Mouse (Mus musculus) layer of hippocampus, postnatal 14 days (tissue): ENCODE measurements around the gene Zfyve21. TPM values are rescaled to one million over a fixed set of nuclear protein-coding genes. Genes with fewer than 3 reads are reported as not detected.

Source experiments
- DNase-seq, 2 experiments: peaks; one replicate each; pipeline ENCODE4 v3.0.0; 2021 to 2022; ENCODE audit warnings: low spot score in 2 of 2, mixed read lengths in 1 of 2
- total RNA-seq, 2 experiments: library from RNA; stranded (reverse); gene quantifications; 2 replicates each; pipeline ENCODE4 v1.2.3; 2021

Zfyve21 gene
- total RNA-seq, 2 experiments from 2014 or later: 17.3 to 20.4 TPM

DNA sequence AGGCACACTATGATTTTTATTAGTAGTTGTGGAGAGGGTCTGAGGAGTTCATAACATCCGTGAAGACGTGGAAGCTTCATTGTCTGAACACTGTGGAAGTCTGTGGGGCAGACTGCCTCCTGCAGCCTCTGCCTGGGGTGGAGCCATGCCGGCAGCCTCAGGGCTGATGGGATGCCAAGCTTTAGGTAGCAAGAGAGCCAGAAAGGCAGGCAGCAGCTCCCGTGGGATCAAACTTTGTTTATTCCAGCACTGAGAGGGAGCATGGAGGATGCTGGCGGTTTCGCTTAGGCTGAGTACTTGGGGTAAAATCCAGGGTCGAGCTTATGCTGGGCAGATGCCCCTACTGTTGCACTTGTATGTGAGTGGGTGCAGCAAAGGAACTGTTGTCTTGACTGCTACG is 16.7 kb upstream of the Zfyve21 start:
- no peak for DNase-seq

- no peak for DNase-seq
Observed at GRCm38 (mm10) chr12:111798493-111798892, 15.5 kb upstream of the Zfyve21 start.

- DNase-seq: no peak
Observed at GRCm38 (mm10) chr12:111800459-111801183, 13.3 kb upstream of the Zfyve21 start.

DNA sequence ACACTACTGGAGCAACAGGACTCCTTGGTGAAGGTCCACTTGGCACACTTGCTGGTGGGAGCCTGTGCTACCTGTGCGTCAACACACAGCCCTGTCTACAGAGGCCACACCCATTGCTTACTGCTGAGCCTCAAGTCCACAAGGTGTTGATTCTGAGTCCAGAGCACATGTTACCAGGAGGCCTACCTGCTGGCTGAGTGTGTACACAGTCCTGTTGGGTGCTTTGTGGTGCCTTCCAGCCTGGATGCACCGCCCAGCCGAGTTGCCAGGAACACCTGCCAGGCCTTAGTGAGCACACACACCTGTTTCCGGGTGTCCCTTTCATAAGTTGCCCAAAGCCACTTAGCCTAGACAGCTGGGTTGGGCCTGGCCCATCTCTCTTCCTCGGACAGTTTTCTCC is 10.4 kb upstream of the Zfyve21 start:
- no peak for DNase-seq

DNA sequence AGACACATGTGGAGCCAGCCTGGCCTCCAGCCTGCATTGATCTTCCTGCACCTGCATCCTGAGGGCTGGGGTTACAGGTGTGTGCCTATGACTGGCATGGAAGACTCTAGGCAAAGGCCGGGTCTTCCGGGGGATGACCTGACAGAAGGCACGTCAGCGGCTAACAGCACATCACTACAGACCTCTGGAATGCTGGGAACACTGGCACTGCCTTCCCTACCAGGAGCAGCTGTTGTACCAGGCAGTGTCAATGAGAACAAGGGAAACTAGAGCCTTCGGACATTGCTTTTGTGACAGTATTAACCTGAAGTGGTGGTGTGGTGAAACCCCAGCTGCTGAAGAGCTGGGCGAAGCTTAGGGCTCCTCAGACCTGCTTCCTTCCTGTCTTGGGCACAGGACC is 5.2 kb upstream of the Zfyve21 start:
- no peak for DNase-seq

GRCm38 (mm10) chr12:111809762-111810161 is 4.2 kb upstream of the Zfyve21 start:
- peak in 1 of 2 experiments; percentile 73 for DNase-seq

- no peak for DNase-seq
Observed at GRCm38 (mm10) chr12:111812075-111812474, 1.9 kb upstream of the Zfyve21 start.

DNA sequence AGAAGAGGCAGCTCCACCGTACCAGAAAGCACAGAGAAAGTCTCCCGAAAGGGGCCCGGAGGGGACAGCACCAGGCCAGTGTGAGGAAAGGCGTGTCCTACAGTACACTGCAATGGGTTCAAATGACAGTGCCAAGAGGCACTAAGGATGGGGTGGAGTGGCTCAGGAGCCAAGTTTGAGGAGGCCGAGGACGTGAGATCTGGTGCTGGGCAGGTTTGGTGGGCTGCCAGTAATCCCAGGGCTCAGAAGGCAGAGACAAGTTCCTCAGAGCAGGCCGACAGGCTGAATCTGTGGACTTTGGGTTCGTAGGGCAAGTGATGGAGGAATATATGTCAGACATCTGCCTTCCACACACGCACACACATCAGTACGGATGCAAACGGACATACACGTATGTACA is 1.4 kb upstream of the Zfyve21 start:
- DNase-seq: no peak

- DNase-seq: no peak
Observed at GRCm38 (mm10) chr12:111813111-111813765, 732 bp upstream of the Zfyve21 start.

DNA sequence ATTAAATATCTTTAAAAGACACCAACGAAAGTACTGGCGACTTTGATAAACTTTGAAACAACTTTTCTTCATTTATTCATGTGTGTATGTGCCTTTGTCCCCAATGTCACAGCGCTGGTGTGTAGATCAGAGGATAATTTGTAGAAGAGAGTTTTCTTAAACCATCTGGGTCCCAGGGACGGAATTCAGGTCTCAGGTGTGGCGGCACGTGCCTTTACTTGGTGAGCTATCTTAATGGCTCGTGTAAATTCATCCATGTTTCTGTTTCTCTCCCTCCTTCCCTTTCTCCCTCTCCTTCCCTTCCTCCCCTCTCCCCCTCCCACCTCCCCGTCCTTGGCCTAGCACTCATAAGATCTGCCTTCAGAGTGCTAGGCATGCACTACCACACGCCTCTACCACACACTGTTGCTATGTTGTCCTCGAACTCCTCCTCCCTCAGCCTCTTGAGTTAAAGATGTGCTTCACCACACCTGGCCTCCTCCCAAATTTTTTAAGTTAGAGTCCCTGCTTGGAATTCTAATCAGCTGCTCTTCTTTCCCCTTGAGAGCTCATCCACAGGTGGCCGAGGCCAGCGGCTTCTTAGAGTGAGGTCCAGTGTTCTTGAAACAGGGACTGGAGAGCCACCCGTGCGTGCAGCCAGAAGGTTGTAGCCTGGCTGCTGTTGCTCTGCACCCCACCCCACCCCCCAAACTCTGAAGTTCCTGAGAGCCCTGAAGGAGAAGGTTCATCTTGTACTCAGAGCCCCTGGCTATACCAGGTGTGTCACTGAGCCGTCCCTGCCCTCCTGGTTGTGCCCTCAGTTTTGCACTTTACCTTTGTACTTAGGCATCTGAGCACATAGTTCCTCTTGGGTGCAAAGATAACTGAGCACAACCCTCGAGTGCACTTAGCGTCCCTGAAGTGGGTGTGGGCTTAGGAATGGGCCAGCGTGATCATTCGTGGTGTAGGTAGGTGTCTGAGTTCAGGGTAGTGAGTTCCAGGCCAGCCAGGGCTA is 1.1 kb downstream of the Zfyve21 start:
- no peak for DNase-seq

DNA sequence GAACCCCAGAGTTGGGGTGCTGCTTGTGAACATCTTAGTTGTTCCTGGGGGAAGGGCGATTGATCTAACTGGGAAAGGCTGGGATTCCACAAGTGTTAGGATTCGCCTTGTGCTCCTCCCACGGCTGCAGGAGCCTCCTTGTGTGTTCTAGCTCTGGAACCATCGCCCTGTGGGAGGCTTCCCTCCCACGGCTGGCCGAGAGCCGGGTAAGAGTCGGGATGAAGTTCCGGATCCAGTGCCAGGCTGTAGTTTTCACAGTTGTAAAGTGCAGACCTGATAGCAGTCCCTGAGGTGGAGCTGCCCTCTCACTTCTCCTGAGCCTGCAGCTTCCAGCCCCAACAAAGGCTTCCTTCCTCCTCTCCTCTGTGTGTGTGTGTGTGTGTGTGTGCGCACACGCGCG is 2.6 kb downstream of the Zfyve21 start:
- DNase-seq: peak in 1 of 2 experiments; percentile 57

GRCm38 (mm10) chr12:111816967-111817366 is 3.0 kb downstream of the Zfyve21 start:
- no peak for DNase-seq

GRCm38 (mm10) chr12:111817991-111818390 is 4.0 kb downstream of the Zfyve21 start:
- DNase-seq: no peak

- no peak for DNase-seq
Observed at GRCm38 (mm10) chr12:111819936-111820335, 6.0 kb downstream of the Zfyve21 start.

DNA sequence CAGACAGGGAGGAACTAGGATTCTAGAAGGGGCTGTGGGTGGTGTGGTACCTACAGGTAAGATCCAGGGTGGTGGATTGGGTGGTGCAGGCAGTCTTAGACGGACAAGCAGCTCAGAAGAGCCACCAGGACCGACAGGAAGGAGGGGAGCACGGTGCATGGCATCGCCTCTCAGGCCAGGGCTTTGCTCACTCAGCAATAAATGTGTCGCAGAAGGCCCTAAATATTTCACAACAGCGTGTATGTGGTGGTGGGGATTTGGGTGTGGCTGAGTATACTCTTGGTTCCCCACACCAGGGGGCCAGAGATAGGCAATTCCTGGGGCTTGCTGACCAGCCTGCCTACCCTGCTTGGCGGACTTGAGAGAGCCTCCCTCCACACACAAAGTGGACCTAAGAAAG is 6.7 kb downstream of the Zfyve21 start:
- no peak for DNase-seq

DNA sequence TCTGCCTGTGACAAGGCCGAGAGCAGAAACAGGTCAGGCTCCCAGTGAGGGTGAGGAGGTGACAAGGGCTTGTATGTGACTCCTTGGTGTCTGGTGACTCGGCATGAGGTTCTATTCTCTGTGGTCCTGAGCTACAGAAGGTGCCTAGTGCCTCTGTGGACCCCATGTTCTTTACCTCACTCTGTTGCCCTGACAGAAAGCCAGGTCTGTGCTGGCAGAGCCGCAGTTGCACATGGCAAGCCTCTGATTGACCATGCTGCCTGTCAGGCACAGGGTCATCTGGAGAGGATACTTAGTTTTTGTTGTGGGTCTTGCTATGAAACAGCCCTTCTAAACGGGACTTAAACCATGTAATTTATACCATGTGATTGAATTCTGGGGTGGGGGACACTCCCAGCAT is 8.0 kb downstream of the Zfyve21 start:
- DNase-seq: no peak

- no peak for DNase-seq
Observed at GRCm38 (mm10) chr12:111827556-111827955, 13.6 kb downstream of the Zfyve21 start.

DNA sequence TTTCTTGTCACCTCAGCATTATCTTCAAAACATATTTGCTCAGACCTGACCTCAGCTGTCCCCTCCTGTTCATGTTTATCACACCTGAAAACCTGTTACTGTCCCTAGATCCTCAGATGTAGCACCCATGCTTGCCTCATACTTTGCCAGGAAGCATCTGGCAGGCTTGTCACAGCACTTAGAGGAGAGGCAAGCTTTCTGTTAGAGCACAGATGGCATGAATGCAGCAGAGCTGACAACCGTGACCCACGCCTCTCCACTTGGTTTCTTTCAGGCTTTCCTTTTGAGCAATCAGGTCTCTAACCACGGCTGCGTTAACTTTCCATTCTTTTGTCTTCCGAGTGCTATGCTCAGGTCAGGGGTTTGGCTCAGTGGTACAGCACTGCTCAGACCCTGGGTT is 15.5 kb downstream of the Zfyve21 start:
- DNase-seq: no peak

- no peak for DNase-seq
Observed at GRCm38 (mm10) chr12:111829954-111830353, 16.0 kb downstream of the Zfyve21 start.

GRCm38 (mm10) chr12:111830375-111830774 is 16.4 kb downstream of the Zfyve21 start:
- DNase-seq: no peak

- DNase-seq: no peak
Observed at GRCm38 (mm10) chr12:111832643-111833042, 18.7 kb downstream of the Zfyve21 start.

- DNase-seq: no peak
Observed at GRCm38 (mm10) chr12:111833457-111833856, 19.5 kb downstream of the Zfyve21 start.
